Mouse (Mus musculus) MEL-GATA-1-ER (cell line): Measurements from ENCODE around the gene Dvl2.
"Not testable (repeated sequence)": the region's sequence is repeated elsewhere in the genome, so short reads cannot be mapped to it uniquely, and the experiment has no call there.

Experiments used
- DNase-seq: peaks from one replicate; pipeline ENCODE4 v3.0.0-alpha.2; 2012; ENCODE audit warnings: low read depth; ENCODE audit errors: extremely low read depth

The Dvl2 gene

DNA sequence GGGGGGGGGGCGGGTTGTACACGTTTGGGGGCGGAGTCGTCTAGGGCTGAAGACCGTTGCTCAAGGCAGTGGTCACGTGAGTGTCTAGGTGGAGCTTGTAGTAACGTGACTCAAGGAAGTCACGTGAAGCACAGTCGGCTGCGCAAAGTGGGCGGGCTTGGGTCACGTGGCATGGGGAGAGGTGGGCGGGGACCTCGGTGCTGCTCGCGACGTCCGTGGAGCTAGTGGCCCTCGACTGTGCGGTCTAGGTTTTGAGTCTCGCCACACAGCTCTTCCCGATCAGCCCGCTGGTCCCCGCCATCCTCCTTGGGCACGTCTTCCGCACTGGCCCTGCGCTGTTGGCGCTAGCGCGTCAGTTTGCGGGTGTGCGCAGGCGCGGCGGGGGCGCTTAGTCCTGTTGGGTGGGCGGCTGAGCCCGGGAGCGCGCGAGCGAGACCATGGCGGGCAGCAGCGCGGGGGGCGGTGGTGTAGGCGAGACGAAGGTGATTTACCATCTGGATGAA is at the start of gene Dvl2:
Gene Dvl2 (plus strand): TSS at position 200 of the 503 bp plus-strand sequence.
- DNase-seq = peak; percentile 96

GRCm38 (mm10) chr11:69950807-69951459 is 49.5 kb upstream of the Dvl2 start:
- DNase-seq = no peak

DNA sequence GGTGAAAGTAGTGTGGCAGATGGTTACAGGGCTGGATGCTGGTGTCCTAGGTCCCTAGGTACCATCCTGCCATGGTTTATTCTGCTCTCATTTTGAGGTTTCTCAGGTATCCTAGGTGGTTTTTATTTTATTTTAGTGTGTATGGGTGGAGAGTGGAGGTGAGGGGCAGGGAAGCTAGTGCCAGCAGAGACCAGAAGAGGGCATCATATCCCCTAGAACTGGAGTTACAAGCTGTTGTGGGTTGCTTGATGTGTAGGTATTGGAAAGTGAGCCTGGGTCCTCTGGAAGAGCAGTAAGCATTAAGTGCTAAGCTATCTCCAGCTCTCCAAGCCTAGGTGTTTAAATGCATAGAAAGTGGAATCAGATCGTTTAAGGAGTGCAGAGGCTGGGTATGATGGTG is 48.1 kb upstream of the Dvl2 start:
- no peak for DNase-seq

DNA sequence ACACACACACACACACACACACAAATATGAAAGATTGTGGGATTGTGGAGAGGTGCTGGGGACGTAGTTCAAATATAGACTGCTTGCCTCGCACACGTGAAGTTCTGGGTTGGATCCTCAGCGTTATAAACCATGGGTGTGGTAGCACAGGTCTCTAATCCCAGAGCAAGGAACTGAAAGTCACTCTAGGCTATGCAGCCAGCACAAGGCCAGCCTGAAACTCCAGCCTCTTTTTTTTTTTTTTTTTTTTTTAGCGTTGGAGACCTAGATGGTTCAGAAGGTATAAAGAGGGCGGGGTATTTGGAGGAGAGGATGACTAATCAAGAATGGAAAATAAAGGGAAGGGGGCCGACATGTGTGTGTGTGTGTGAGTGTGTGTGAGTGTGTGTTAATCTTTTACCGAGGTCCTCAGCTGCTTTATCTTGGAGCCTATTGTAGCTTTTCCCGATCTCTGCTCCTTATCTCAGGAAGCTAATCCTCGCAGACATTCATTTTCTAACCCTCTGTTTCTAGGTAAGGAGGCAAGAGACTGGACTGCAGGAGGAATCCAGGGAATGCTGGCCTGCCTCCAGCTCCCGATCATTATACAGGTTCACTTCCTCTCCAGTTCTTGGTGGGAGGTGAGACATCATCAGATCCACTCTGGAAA is 47.0 kb upstream of the Dvl2 start:
- no peak for DNase-seq

DNA sequence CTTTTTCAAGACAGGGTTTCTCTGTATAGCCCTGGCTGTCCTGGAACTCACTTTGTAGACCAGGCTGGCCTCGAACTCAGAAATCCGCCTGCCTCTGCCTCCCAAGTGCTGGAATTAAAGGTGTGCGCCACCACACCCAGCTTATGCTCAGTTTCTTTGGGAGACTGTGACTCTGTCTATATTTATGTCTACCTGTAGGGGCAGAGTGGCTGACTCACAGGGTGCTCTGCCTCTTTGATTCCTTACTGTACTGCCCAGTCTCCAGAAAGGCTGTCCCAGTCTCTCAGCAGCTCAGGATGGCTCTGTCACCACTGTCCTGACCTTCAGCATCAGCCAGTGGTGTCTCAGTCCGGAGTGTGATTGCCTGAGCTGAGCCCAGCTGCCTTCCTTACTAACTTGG is 44.8 kb upstream of the Dvl2 start:
- not testable (repeated sequence) for DNase-seq

- DNase-seq = no peak
Observed at GRCm38 (mm10) chr11:69956218-69956617, 44.2 kb upstream of the Dvl2 start.

- DNase-seq = no peak
Observed at GRCm38 (mm10) chr11:69960616-69961015, 39.8 kb upstream of the Dvl2 start.

DNA sequence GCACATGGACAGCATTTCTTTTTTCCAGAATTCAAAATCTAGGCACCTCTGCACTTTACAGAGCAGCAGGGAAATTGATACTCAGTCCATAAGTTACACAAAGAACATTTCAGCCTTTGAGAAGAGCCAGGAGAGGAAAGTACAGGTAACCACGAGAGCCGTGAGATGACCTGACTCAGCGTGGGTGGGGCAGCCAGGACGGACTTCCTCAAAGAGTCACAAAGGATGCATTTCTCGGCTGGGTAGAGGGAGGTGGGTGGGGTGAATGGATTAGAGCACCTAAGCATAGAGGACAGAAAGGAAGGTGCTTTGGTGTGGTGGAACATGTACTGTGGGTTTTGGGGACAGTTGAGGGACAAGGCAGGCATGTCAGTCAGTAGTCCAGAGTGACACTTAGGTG is 38.6 kb upstream of the Dvl2 start:
- DNase-seq = no peak

GRCm38 (mm10) chr11:69964650-69965270 is 35.6 kb upstream of the Dvl2 start, which contains the start of gene Cldn7:
Gene Cldn7 (plus strand): TSS chr11:69964779.
- DNase-seq = no peak

- no peak for DNase-seq
Observed at GRCm38 (mm10) chr11:69965271-69966005, 35.0 kb upstream of the Dvl2 start.

- DNase-seq = no peak
Observed at GRCm38 (mm10) chr11:69966006-69966859, 34.2 kb upstream of the Dvl2 start.

- DNase-seq = no peak
Observed at GRCm38 (mm10) chr11:69966860-69967517, 33.4 kb upstream of the Dvl2 start.

DNA sequence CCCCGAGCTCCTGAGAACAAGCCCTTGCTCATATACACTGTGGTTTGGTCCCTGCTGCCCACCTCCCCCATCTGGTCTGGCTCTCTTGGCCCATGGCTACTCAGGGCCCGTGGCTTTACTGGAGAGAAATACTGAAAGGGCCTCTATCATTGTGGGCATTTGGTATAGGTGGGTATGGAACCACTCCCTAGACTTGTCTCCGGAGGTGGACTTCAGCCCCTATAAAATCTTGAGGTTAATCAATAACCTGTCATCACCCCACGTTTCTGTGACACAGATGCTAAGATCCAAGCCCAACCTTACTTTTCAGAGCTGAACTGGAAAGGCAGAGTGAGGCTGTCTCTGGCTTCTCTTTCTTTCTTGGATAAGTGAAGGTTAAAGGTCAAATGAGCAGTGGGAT is 31.6 kb upstream of the Dvl2 start:
- DNase-seq = no peak

DNA sequence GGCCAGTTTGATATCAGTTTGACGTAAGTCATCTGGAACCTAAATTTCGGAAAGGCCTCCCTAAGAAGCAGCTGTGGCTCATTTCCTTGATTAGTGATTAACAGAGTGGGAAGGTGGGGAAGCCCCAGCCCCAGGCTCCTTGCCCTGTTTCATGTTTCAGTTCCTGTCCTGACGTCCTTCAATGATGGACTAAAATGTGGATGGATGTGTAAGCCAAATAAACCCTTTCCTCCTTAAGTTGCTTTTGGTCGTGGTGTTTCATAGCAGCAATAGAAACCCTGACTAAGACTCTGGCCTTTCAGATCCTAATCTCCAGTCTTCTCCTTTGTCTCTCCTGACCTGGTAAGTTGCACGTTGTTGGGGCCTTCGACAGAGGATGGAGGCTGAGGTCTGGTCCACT is 30.2 kb upstream of the Dvl2 start:
- DNase-seq = no peak

- DNase-seq = no peak
Observed at GRCm38 (mm10) chr11:69970775-69971174, 29.6 kb upstream of the Dvl2 start.

DNA sequence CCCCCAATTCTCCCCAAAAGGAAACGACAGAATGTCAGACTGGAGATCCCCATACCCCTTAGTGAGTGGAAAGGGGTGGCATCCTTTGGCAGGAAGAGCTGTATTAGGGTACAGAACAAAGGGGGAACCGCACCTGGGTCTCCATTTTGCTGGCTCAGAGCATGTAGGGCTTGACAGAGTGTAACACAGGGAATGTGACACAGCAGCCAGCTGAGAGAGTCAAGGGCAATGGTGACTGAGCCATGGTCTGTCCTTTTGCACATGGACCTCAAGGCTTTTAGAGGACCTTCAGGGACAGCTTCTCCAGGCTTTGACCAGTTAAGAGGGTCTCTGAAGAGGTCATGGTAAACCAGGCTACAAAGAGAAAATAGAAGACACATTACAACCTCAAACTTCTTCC is 25.5 kb upstream of the Dvl2 start:
- no peak for DNase-seq

DNA sequence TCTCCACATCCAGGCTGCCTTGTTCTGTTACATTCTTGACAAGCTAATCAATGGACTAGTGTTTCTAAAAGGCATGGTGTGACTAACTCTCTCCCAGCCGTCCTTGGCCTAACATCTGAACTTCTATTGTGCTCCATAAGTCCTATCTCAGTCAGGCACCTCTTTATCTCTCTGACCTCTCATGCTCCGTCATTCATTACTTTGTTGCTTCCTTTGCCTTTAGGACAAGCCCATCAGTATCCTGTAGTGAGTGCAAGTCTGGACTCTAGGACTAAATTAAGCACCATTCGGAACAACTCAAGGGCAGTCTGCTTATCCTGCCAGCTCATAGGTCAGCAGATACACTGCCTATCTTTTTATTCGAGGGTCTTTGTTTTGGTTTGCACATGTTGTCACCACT is 24.1 kb upstream of the Dvl2 start:
- DNase-seq = no peak

DNA sequence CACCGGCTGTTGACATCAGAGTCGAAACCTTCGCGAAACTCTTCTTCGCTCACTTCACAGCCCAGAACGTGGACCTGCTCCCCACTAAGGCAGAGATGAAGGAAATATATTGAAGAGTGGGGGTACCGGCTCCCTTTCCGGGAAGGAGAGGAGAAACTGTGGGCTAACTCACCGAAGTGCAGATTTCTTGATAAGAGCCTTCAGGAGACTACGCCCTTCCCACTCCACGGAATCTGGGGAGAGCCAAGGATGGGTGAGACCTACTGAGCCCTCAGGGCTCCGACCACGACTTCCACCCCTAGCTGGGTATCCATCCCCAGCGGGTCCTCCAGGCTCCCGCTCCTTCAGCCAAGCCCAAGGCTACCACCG is 20.6 kb upstream of the Dvl2 start:
- no peak for DNase-seq

- DNase-seq = peak; percentile 98
Observed at GRCm38 (mm10) chr11:69980196-69981140, 19.9 kb upstream of the Dvl2 start.
